Mouse (Mus musculus) 3134 (cell line): ENCODE results near the gene Ldb2.

Experiments used
- DNase-seq: peaks from one replicate; pipeline ENCODE4 v3.0.0-alpha.2; 2011; ENCODE audit warnings: low spot score; ENCODE audit not compliant: insufficient read length; ENCODE audit errors: extremely low read depth

Gene Ldb2

GRCm38 (mm10) chr5:44654403-44654802, 145.1 kb downstream of the Ldb2 start:
- DNase-seq: no peak

GRCm38 (mm10) chr5:44646842-44647190, 152.7 kb downstream of the Ldb2 start:
- DNase-seq: no peak

GRCm38 (mm10) chr5:44645952-44646841, 153.3 kb downstream of the Ldb2 start:
- DNase-seq: no peak

- no peak for DNase-seq
Observed at GRCm38 (mm10) chr5:44643079-44643478, 156.4 kb downstream of the Ldb2 start.

GRCm38 (mm10) chr5:44641060-44641459, 158.4 kb downstream of the Ldb2 start:
- DNase-seq: no peak

GRCm38 (mm10) chr5:44635546-44635945, 163.9 kb downstream of the Ldb2 start:
- no peak for DNase-seq

- no peak for DNase-seq
Observed at GRCm38 (mm10) chr5:44629034-44629625, 170.3 kb downstream of the Ldb2 start.

- no peak for DNase-seq
Observed at GRCm38 (mm10) chr5:44627487-44627886, 172.0 kb downstream of the Ldb2 start.

GRCm38 (mm10) chr5:44626885-44627284, 172.6 kb downstream of the Ldb2 start:
- no peak for DNase-seq

GRCm38 (mm10) chr5:44626114-44626513, 173.4 kb downstream of the Ldb2 start:
- DNase-seq: no peak

GRCm38 (mm10) chr5:44615677-44616076, 183.8 kb downstream of the Ldb2 start:
- no peak for DNase-seq

- DNase-seq: no peak
Observed at GRCm38 (mm10) chr5:44608901-44609300, 190.6 kb downstream of the Ldb2 start.

- DNase-seq: no peak
Observed at GRCm38 (mm10) chr5:44601340-44601739, 198.1 kb downstream of the Ldb2 start.

- no peak for DNase-seq
Observed at GRCm38 (mm10) chr5:44593522-44594218, 205.8 kb downstream of the Ldb2 start.

- no peak for DNase-seq
Observed at GRCm38 (mm10) chr5:44590750-44591149, 208.7 kb downstream of the Ldb2 start.

GRCm38 (mm10) chr5:44589318-44589717, 210.2 kb downstream of the Ldb2 start:
- DNase-seq: no peak

- no peak for DNase-seq
Observed at GRCm38 (mm10) chr5:44586571-44586970, 212.9 kb downstream of the Ldb2 start.

- no peak for DNase-seq
Observed at GRCm38 (mm10) chr5:44579899-44580459, 219.5 kb downstream of the Ldb2 start.

- DNase-seq: no peak
Observed at GRCm38 (mm10) chr5:44576682-44577349, 222.7 kb downstream of the Ldb2 start.

- DNase-seq: no peak
Observed at GRCm38 (mm10) chr5:44574681-44575080, 224.8 kb downstream of the Ldb2 start.
